Mouse (Mus musculus): ENCODE results near the gene Tob1. TPM values are rescaled to one million over a fixed set of nuclear protein-coding genes. Genes with fewer than 3 reads are reported as not detected.

Tob1 gene
- polyA plus RNA-seq (2015; fragmentation: Nextera tagmentation; extraction: Ambion mirVana), result 31.9 and 36.1 TPM in 2 replicates

- peak; percentile 98 for ATAC-seq (ENCODE audit: low FRiP score, low TSS enrichment)
- no peaks in the 10 kb centered on the region for H3K27me3 ChIP-seq (ENCODE audit: insufficient read depth, low read length)
- WGBS, result 0% methylated on average over 36 of the region's 55 CpGs
These were observed at the start of gene Tob1 for GRCm38 (mm10) chr11:94211124-94211603. Gene Tob1 (plus strand): TSS chr11:94211454.

GRCm38 (mm10) chr11:94161867-94162581 lies 49.2 kb upstream of the Tob1 start:
- ATAC-seq (ENCODE audit: low FRiP score, low TSS enrichment), result no peak
- peaks cover 41% of the 10 kb centered on the region for H3K4me1 ChIP-seq (ENCODE audit: insufficient read depth, low read length)
- 78% methylated on average over 11 of the region's 11 CpGs for WGBS
- H3K9ac ChIP-seq (replicated peaks; ENCODE audit: low read length), result no peak overlapping the region
- peak overlapping the region; percentile 80; the same call in 1 of the 2 replicates for H3K27ac ChIP-seq (ENCODE audit: low read length)
- H3K36me3 ChIP-seq (ENCODE audit: insufficient read depth, low read length), result no peaks in the 10 kb centered on the region
- no peaks in the 10 kb centered on the region for H3K9me3 ChIP-seq (ENCODE audit: low read length)
- H3K4me2 ChIP-seq (replicated peaks; ENCODE audit: low read depth, low read length), result no peak overlapping the region
- H3K4me3 ChIP-seq (ENCODE audit: low read length), result no peak overlapping the region
- no peaks in the 10 kb centered on the region for H3K27me3 ChIP-seq (ENCODE audit: insufficient read depth, low read length)

More at GRCm38 (mm10) chr11:94211124-94211603, at the start of gene Tob1:
- Histone ChIP-seq H3K4me3 (ENCODE audit: low read length) (peak within 1 kb of the TSS; percentile 79), H3K9ac (replicated peaks; ENCODE audit: low read length) (peak within 1 kb of the TSS; percentile 90), H3K9me3 (ENCODE audit: low read length) (no peaks in the 10 kb centered on the region), H3K36me3 (ENCODE audit: insufficient read depth, low read length) (peaks cover 11% of the 10 kb centered on the region; the same call in 1 of the 2 replicates), H3K4me1 (ENCODE audit: insufficient read depth, low read length) (peaks cover 16% of the 10 kb centered on the region), H3K4me2 (replicated peaks; ENCODE audit: low read depth, low read length) (peak within 1 kb of the TSS; percentile 92), H3K27ac (ENCODE audit: low read length) (peak within 1 kb of the TSS; percentile 99)

- Histone ChIP-seq H3K36me3 (ENCODE audit: insufficient read depth, low read length) (no peaks in the 10 kb centered on the region), H3K27me3 (ENCODE audit: insufficient read depth, low read length) (no peaks in the 10 kb centered on the region), H3K9ac (replicated peaks; ENCODE audit: low read length) (no peak overlapping the region), H3K4me1 (ENCODE audit: insufficient read depth, low read length) (peaks cover 44% of the 10 kb centered on the region), H3K9me3 (ENCODE audit: low read length) (no peaks in the 10 kb centered on the region), H3K27ac (ENCODE audit: low read length) (no peak overlapping the region), H3K4me3 (ENCODE audit: low read length) (no peak overlapping the region), H3K4me2 (replicated peaks; ENCODE audit: low read depth, low read length) (no peak overlapping the region)
- 79% methylated on average over 9 of the region's 9 CpGs for WGBS
- ATAC-seq (ENCODE audit: low FRiP score, low TSS enrichment), result no peak
These were observed 48.1 kb upstream of the Tob1 start for GRCm38 (mm10) chr11:94163005-94163767.

- Histone ChIP-seq H3K36me3 (ENCODE audit: insufficient read depth, low read length) (no peaks in the 10 kb centered on the region), H3K4me1 (ENCODE audit: insufficient read depth, low read length) (peaks cover 20% of the 10 kb centered on the region), H3K27ac (ENCODE audit: low read length) (peak overlapping the region; percentile 64), H3K9me3 (ENCODE audit: low read length) (no peaks in the 10 kb centered on the region), H3K4me2 (replicated peaks; ENCODE audit: low read depth, low read length) (no peak overlapping the region), H3K27me3 (ENCODE audit: insufficient read depth, low read length) (no peaks in the 10 kb centered on the region), H3K4me3 (ENCODE audit: low read length) (no peak overlapping the region), H3K9ac (replicated peaks; ENCODE audit: low read length) (no peak overlapping the region)
- peak; percentile 55; the same call in 1 of the 2 replicates for ATAC-seq (ENCODE audit: low FRiP score, low TSS enrichment)
- 49% methylated on average over 4 of the region's 4 CpGs for WGBS
These were observed 45.5 kb upstream of the Tob1 start for GRCm38 (mm10) chr11:94165745-94166144.

GRCm38 (mm10) chr11:94168238-94168637 lies 43.0 kb upstream of the Tob1 start:
- Histone ChIP-seq H3K4me3 (ENCODE audit: low read length) (no peak overlapping the region), H3K4me1 (ENCODE audit: insufficient read depth, low read length) (peaks cover 9% of the 10 kb centered on the region; the same call in 1 of the 2 replicates), H3K9ac (replicated peaks; ENCODE audit: low read length) (no peak overlapping the region), H3K4me2 (replicated peaks; ENCODE audit: low read depth, low read length) (no peak overlapping the region), H3K36me3 (ENCODE audit: insufficient read depth, low read length) (no peaks in the 10 kb centered on the region), H3K9me3 (ENCODE audit: low read length) (no peaks in the 10 kb centered on the region), H3K27me3 (ENCODE audit: insufficient read depth, low read length) (no peaks in the 10 kb centered on the region), H3K27ac (ENCODE audit: low read length) (0 out of 2 replicates have a peak overlapping the region, but pooled peaks have one; percentile 12)
- no peak for ATAC-seq (ENCODE audit: low FRiP score, low TSS enrichment)
- WGBS, result 34% methylated on average over 5 of the region's 5 CpGs

GRCm38 (mm10) chr11:94169596-94169995 lies 41.7 kb upstream of the Tob1 start:
- no peak for ATAC-seq (ENCODE audit: low FRiP score, low TSS enrichment)
- Histone ChIP-seq H3K4me1 (ENCODE audit: insufficient read depth, low read length) (peaks cover 9% of the 10 kb centered on the region; the same call in 1 of the 2 replicates), H3K36me3 (ENCODE audit: insufficient read depth, low read length) (no peaks in the 10 kb centered on the region), H3K4me2 (replicated peaks; ENCODE audit: low read depth, low read length) (no peak overlapping the region), H3K4me3 (ENCODE audit: low read length) (no peak overlapping the region), H3K9ac (replicated peaks; ENCODE audit: low read length) (no peak overlapping the region), H3K27ac (ENCODE audit: low read length) (no peak overlapping the region), H3K9me3 (ENCODE audit: low read length) (no peaks in the 10 kb centered on the region), H3K27me3 (ENCODE audit: insufficient read depth, low read length) (no peaks in the 10 kb centered on the region)
- WGBS, result 57% methylated on average over 5 of the region's 5 CpGs

GRCm38 (mm10) chr11:94171691-94172090 lies 39.6 kb upstream of the Tob1 start:
- WGBS, result 84% methylated on average over 5 of the region's 5 CpGs
- Histone ChIP-seq H3K36me3 (ENCODE audit: insufficient read depth, low read length) (no peaks in the 10 kb centered on the region), H3K9me3 (ENCODE audit: low read length) (no peaks in the 10 kb centered on the region), H3K4me3 (ENCODE audit: low read length) (no peak overlapping the region), H3K4me1 (ENCODE audit: insufficient read depth, low read length) (0 out of 2 replicates have a peak, but pooled peaks cover 7% of the 10 kb centered on the region), H3K4me2 (replicated peaks; ENCODE audit: low read depth, low read length) (no peak overlapping the region), H3K27me3 (ENCODE audit: insufficient read depth, low read length) (no peaks in the 10 kb centered on the region), H3K9ac (replicated peaks; ENCODE audit: low read length) (no peak overlapping the region), H3K27ac (ENCODE audit: low read length) (no peak overlapping the region)
- no peak for ATAC-seq (ENCODE audit: low FRiP score, low TSS enrichment)

- Histone ChIP-seq H3K9me3 (ENCODE audit: low read length) (no peaks in the 10 kb centered on the region), H3K4me2 (replicated peaks; ENCODE audit: low read depth, low read length) (no peak overlapping the region), H3K27ac (ENCODE audit: low read length) (no peak overlapping the region), H3K4me1 (ENCODE audit: insufficient read depth, low read length) (0 out of 2 replicates have a peak, but pooled peaks cover 7% of the 10 kb centered on the region), H3K36me3 (ENCODE audit: insufficient read depth, low read length) (no peaks in the 10 kb centered on the region), H3K4me3 (ENCODE audit: low read length) (no peak overlapping the region), H3K27me3 (ENCODE audit: insufficient read depth, low read length) (no peaks in the 10 kb centered on the region), H3K9ac (replicated peaks; ENCODE audit: low read length) (no peak overlapping the region)
- ATAC-seq (ENCODE audit: low FRiP score, low TSS enrichment), result peak; percentile 80
- 59% methylated on average over 9 of the region's 9 CpGs for WGBS
These were observed 39.1 kb upstream of the Tob1 start for GRCm38 (mm10) chr11:94172186-94172585.

GRCm38 (mm10) chr11:94173726-94174146 lies 37.5 kb upstream of the Tob1 start:
- no peaks in the 10 kb centered on the region for H3K36me3 ChIP-seq (ENCODE audit: insufficient read depth, low read length)
- ATAC-seq (ENCODE audit: low FRiP score, low TSS enrichment), result no peak
- WGBS, result 40% methylated on average over 4 of the region's 4 CpGs
- no peak overlapping the region for H3K4me3 ChIP-seq (ENCODE audit: low read length)
- no peaks in the 10 kb centered on the region for H3K27me3 ChIP-seq (ENCODE audit: insufficient read depth, low read length)
- H3K9ac ChIP-seq (replicated peaks; ENCODE audit: low read length), result no peak overlapping the region
- H3K27ac ChIP-seq (ENCODE audit: low read length), result no peak overlapping the region
- no peaks in the 10 kb centered on the region for H3K9me3 ChIP-seq (ENCODE audit: low read length)
- no peak overlapping the region for H3K4me2 ChIP-seq (replicated peaks; ENCODE audit: low read depth, low read length)
- 0 out of 2 replicates have a peak, but pooled peaks cover 7% of the 10 kb centered on the region for H3K4me1 ChIP-seq (ENCODE audit: insufficient read depth, low read length)
